Mouse (Mus musculus) erythroblast, embryonic 14.5 days (primary cell): ENCODE results near the gene Lypd8.

Experiments
- GATA1 ChIP-seq: IDR thresholded peaks from 2 replicates; pipeline ENCODE4 v1.6.1; 2012; ENCODE audit warnings: low read length, inconsistent platforms, mixed read lengths
- TAL1 ChIP-seq: IDR thresholded peaks from 3 replicates; pipeline ENCODE4 v1.6.1; 2012; ENCODE audit warnings: low read length, inconsistent platforms, mixed read lengths

DNA sequence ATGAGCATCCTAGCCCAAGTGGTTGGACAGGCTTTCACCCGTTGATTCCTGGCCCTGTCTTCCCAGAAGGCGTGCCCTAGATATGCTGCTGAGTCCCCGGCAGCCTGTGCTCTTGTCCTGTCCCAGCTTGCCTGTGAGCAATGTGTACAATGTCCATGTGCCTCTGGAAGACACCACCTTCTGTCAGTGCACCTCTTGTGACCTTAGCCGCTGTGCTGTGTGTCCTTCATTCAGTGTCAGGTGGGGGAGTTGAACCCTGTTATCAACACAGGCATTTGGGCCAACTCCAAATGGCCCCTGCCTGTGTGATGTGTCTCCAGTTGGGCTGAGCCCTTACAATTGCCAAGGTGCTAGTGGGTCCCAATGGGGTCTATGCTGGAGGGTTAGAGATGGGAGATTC lies 32.1 kb upstream of the Lypd8 start:
- TF ChIP-seq TAL1, result no peak
- no peak for TF ChIP-seq GATA1
